Mouse (Mus musculus): ENCODE data around the gene Gm42417.

GRCm38 (mm10) chr1:36523332-36524013, 15.8 kb downstream of the Gm42417 start:
- TF ChIP-seq POLR2A (IDR thresholded peaks at IDR 0.05; ENCODE audit: low read depth, low read length): no peak
- no peak for TF ChIP-seq CTCF (IDR thresholded peaks at IDR 0.05; ENCODE audit: extremely low read depth, insufficient read depth, insufficient read length, insufficient replicate concordance)

All from spleen, adult 2 months (tissue).